Mouse (Mus musculus) midbrain, embryonic 13.5 days (tissue): ENCODE measurements at regions not wholly inside any gene's neighbourhood (a gene's known extent, or its start where the extent isn't known, plus 50 kb on each side); places are given as distances from the start of the nearest gene placed in this dataset.

Experiments used
- ATAC-seq: fragments of 200-750 bp; cut with Nextera tagmentation; 2 replicates; pipeline ENCODE4 v1.8.0; 2017; ENCODE audit warnings: mild to moderate bottlenecking, moderate TSS enrichment, moderate library complexity
- H3K27ac ChIP-seq: fragments of 300-500 bp; sonication (generic); 2 replicates; pipeline ENCODE4 v1.5.1; 2015; ENCODE audit warnings: inconsistent platforms, mild to moderate bottlenecking, moderate library complexity
- H3K27me3 ChIP-seq: fragments of 300-500 bp; sonication (generic); 2 replicates; pipeline ENCODE4 v1.6.1; 2015; ENCODE audit warnings: mild to moderate bottlenecking, inconsistent platforms
- H3K36me3 ChIP-seq: fragments of 300-500 bp; sonication (generic); 2 replicates; pipeline ENCODE4 v1.6.1; 2015; ENCODE audit warnings: mild to moderate bottlenecking, inconsistent platforms
- H3K4me1 ChIP-seq: fragments of 300-500 bp; sonication (generic); replicated peaks from 2 replicates; pipeline ENCODE4 v1.6.1; 2015; ENCODE audit warnings: inconsistent platforms
- H3K4me2 ChIP-seq: fragments of 300-500 bp; sonication (generic); replicated peaks from 2 replicates; pipeline ENCODE4 v1.6.1; 2015; ENCODE audit warnings: moderate library complexity, mild to moderate bottlenecking, inconsistent platforms
- H3K4me3 ChIP-seq: fragments of 300-500 bp; sonication (generic); replicated peaks from 2 replicates; pipeline ENCODE4 v1.5.1; 2015; ENCODE audit warnings: mild to moderate bottlenecking, inconsistent platforms
- H3K9ac ChIP-seq: fragments of 300-500 bp; sonication (generic); replicated peaks from 2 replicates; pipeline ENCODE4 v1.6.1; 2015; ENCODE audit warnings: mild to moderate bottlenecking, inconsistent platforms
- H3K9me3 ChIP-seq: fragments of 300-500 bp; sonication (generic); 2 replicates; pipeline ENCODE4 v1.6.1; 2016; ENCODE audit warnings: mild to moderate bottlenecking, inconsistent platforms
- WGBS: fragments of 180-500 bp; shearing (Covaris S2); methylation state at CpG from one replicate; pipeline ENCODE4 v1.1.7; 2015; 5-methylcytosine and 5-hydroxymethylcytosine counted together

DNA sequence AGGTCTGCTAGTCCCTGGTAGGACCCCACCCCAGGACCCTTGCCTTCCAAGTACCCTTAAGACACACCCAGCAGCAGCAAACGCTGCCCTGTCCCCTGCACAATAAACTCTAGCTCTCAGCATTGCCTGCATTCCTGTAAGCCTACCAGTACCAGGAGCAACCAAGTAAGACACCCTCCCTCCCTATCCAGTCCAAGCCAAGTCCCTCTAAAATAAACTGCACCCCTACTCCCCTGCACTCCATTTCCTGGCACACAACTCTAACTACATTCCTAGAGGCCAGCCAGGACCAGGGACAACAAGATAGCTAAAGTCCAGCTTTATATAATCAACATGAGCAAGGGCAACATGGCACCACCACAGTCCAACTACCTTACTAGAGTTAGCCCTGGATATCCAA lies 103.5 kb downstream of the Ids start:
- no peak overlapping the region for H3K4me3 ChIP-seq
- 56% methylated on average over 1 of the region's 1 CpGs for WGBS
- no peaks in the 10 kb centered on the region for H3K27me3 ChIP-seq
- no peaks in the 10 kb centered on the region for H3K9me3 ChIP-seq
- no peak overlapping the region for H3K27ac ChIP-seq
- no peaks in the 10 kb centered on the region for H3K36me3 ChIP-seq
- ATAC-seq, result no peak
- no peak overlapping the region for H3K9ac ChIP-seq
- H3K4me2 ChIP-seq, result no peak overlapping the region
- H3K4me1 ChIP-seq, result no peaks in the 10 kb centered on the region

DNA sequence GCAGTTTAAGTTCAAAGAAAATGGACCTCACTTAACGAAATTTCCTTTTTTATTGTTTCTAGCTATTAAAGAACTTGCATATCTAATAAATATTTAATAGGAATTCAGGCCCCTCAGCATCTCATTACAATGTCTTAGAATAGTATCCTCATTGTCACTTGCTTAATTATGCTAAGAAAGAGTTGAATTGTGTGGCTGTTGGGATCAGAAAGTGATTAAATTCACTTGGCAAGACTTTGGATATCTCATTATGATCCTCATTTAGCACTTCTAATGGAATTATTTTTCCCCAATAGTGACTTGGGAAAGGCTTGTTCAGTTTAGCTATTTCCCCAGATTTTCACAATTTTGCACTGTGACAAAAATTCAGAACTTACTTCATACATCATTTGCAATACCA lies 148.9 kb downstream of the Ids start:
- H3K4me1 ChIP-seq, result no peaks in the 10 kb centered on the region
- H3K9me3 ChIP-seq, result no peaks in the 10 kb centered on the region
- no peak overlapping the region for H3K27ac ChIP-seq
- no peak for ATAC-seq
- WGBS, result 61% methylated on average over 1 of the region's 1 CpGs
- no peaks in the 10 kb centered on the region for H3K27me3 ChIP-seq
- H3K4me3 ChIP-seq, result no peak overlapping the region
- H3K36me3 ChIP-seq, result no peaks in the 10 kb centered on the region
- no peak overlapping the region for H3K4me2 ChIP-seq
- no peak overlapping the region for H3K9ac ChIP-seq

GRCm38 (mm10) chrX:70184427-70185090 lies 180.3 kb downstream of the Ids start:
- Histone ChIP-seq H3K9me3 (no peaks in the 10 kb centered on the region), H3K4me2 (no peak overlapping the region), H3K27ac (no peak overlapping the region), H3K4me3 (no peak overlapping the region), H3K9ac (no peak overlapping the region), H3K4me1 (no peaks in the 10 kb centered on the region), H3K36me3 (no peaks in the 10 kb centered on the region), H3K27me3 (no peaks in the 10 kb centered on the region)
- 91% methylated on average over 1 of the region's 1 CpGs for WGBS
- no peak for ATAC-seq

DNA sequence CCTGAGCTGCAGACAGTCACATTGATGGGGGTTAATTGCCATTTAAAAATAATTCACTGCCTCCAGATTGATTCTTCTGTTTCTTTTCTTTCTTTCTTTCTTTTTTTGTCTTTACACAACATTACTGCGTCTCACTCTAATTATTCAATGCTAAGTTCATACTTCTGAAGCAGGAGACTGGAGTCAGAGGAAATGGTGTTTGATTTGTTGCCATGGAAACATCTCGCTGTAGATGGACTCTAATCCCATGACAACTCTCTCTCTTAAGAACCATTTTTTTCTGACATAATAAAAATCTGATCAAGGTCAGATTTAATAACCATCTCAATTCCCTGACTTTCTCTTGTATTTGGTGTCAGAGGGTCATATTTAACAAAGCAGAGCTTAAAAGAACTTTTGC lies 195.1 kb downstream of the Ids start:
- 0 out of 2 replicates have a peak, but pooled peaks have one; percentile 62 for ATAC-seq

GRCm38 (mm10) chrX:70161011-70161410 lies 203.9 kb downstream of the Ids start:
- Histone ChIP-seq H3K27me3 (no peaks in the 10 kb centered on the region), H3K4me1 (no peaks in the 10 kb centered on the region), H3K9ac (no peak overlapping the region), H3K27ac (no peak overlapping the region), H3K9me3 (no peaks in the 10 kb centered on the region), H3K4me2 (no peak overlapping the region), H3K36me3 (no peaks in the 10 kb centered on the region), H3K4me3 (no peak overlapping the region)
- 14% methylated on average over 4 of the region's 4 CpGs for WGBS
- ATAC-seq, result peak; percentile 45; the same call in 1 of the 2 replicates

More for the DNA sequence above, 195.1 kb downstream of the Ids start:
- no peak overlapping the region for H3K27ac ChIP-seq
- no peaks in the 10 kb centered on the region for H3K4me1 ChIP-seq
- no peak overlapping the region for H3K4me3 ChIP-seq
- H3K36me3 ChIP-seq, result no peaks in the 10 kb centered on the region
- WGBS, result 34% methylated on average over 2 of the region's 2 CpGs
- no peak overlapping the region for H3K4me2 ChIP-seq
- H3K9ac ChIP-seq, result no peak overlapping the region
- no peaks in the 10 kb centered on the region for H3K9me3 ChIP-seq
- H3K27me3 ChIP-seq, result no peaks in the 10 kb centered on the region
